Comparison of ENCODE assay signal across 12 mouse cellular contexts in the genomic region with DNA sequence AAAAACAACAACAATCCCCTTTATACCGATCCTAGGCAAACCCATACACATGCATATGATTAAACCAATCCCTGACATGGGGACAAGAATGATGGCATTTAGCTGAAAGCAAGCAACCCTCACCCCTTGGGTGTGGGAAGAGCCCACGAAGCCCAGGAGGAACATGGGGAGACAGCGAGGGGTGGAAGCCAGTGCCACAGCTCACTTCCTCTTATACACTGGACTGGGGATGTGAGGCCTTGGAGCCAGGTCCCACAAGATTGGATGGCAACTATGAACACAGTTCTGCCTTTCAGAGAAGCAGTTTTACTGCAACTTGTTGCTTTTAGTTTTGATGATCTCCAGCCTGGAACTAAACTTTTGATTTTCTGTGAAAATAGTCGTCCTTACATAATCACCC.
"Had no signal": no experiment of that assay in that cellular context is flagged by ENCODE, and none has a peak within 500 bp of the region (broad histone marks: within the 10 kb centered on the region; RNA-seq: fewer than 3 reads in every experiment).

No protein-coding gene starts in this region.

- DNase-seq: kidney, adult 18-20 months; kidney, postnatal 14 days; liver, embryonic 13.5 days; midbrain, embryonic 14.5 days; retina, postnatal 1 day; right cerebral cortex, postnatal 14 days; thymus, postnatal 36 days had no signal

- H3K4me3 ChIP-seq: kidney, embryonic 15.5 days; left cerebral cortex, adult 2 months; limb, embryonic 15.5 days; liver, embryonic 13.5 days; midbrain, embryonic 10.5 days; neural tube, embryonic 12.5 days had no signal

- H3K27me3 ChIP-seq: kidney, embryonic 15.5 days; limb, embryonic 15.5 days; neural tube, embryonic 12.5 days had no signal

- H3K36me3 ChIP-seq: kidney, embryonic 15.5 days; limb, embryonic 15.5 days; liver, embryonic 13.5 days; midbrain, embryonic 10.5 days; neural tube, embryonic 12.5 days had no signal

- H3K27ac ChIP-seq: kidney, embryonic 15.5 days; left cerebral cortex, adult 2 months; limb, embryonic 15.5 days; liver, embryonic 13.5 days; midbrain, embryonic 10.5 days; neural tube, embryonic 12.5 days had no signal
